21 mouse cellular contexts compared by ENCODE assay signal in genomic region chr10:62878056-62878455, GRCm38 (mm10).
"Had no signal": no experiment of that assay in that cellular context is flagged by ENCODE, and none has a peak within 500 bp of the region (broad histone marks: within the 10 kb centered on the region; RNA-seq: fewer than 3 reads in every experiment).

No protein-coding gene starts in this region.

- ATAC-seq: lung, postnatal 0 days; midbrain, embryonic 13.5 days; midbrain, embryonic 15.5 days had no signal

- H3K9me3 ChIP-seq: lung, embryonic 15.5 days; midbrain, embryonic 13.5 days; midbrain, embryonic 15.5 days; neural tube, embryonic 13.5 days; neural tube, embryonic 15.5 days had no signal

- H3K27me3 ChIP-seq: lung, embryonic 15.5 days; midbrain, embryonic 13.5 days; midbrain, embryonic 15.5 days; neural tube, embryonic 13.5 days; neural tube, embryonic 15.5 days had no signal

- H3K4me1 ChIP-seq: lung, embryonic 15.5 days; megakaryocyte, embryonic 14.5 days; midbrain, embryonic 13.5 days; midbrain, embryonic 15.5 days; neural tube, embryonic 13.5 days; neural tube, embryonic 15.5 days had no signal

- H3K9ac ChIP-seq: lung, embryonic 15.5 days; midbrain, embryonic 13.5 days; midbrain, embryonic 15.5 days; neural tube, embryonic 13.5 days; neural tube, embryonic 15.5 days had no signal

- H3K27ac ChIP-seq: lung, embryonic 15.5 days; macrophage; midbrain, embryonic 13.5 days; midbrain, embryonic 15.5 days; neural tube, embryonic 13.5 days; neural tube, embryonic 15.5 days had no signal

- H3K4me3 ChIP-seq: lung, embryonic 15.5 days; megakaryocyte, embryonic 14.5 days; midbrain, embryonic 13.5 days; midbrain, embryonic 15.5 days; myocyte; neural tube, embryonic 13.5 days; neural tube, embryonic 15.5 days had no signal

- DNase-seq: lung, adult 2 months; lung, postnatal 14 days; lung, postnatal 36 days; retina, postnatal 1 day; right cerebral cortex, adult 18-20 months; right cerebral cortex, postnatal 25 days; right cerebral cortex, postnatal 4 days; spleen, adult 18-20 months; thymus, adult 18-20 months; thymus, postnatal 14 days; thymus, postnatal 36 days had no signal

- H3K4me2 ChIP-seq: lung, embryonic 15.5 days; midbrain, embryonic 11.5 days; midbrain, embryonic 13.5 days; midbrain, embryonic 15.5 days; neural tube, embryonic 13.5 days; neural tube, embryonic 15.5 days had no signal
